Mouse (Mus musculus) C2C12 (cell line): Measurements from ENCODE around the gene Eif3l.

ENCODE experiments used
- CTCF ChIP-seq: IDR thresholded peaks from one replicate; pipeline ENCODE4 v1.5.1; 2011; ENCODE audit not compliant: control insufficient read depth, insufficient read depth, insufficient read length
- MAX ChIP-seq: IDR thresholded peaks from one replicate; pipeline ENCODE4 v1.6.1; 2011; ENCODE audit warnings: mild to moderate bottlenecking, control low read depth
- MYOD1 ChIP-seq: IDR thresholded peaks from one replicate; pipeline ENCODE4 v1.6.1; 2011; ENCODE audit warnings: low read depth; ENCODE audit not compliant: control insufficient read depth, insufficient read length
- USF1 ChIP-seq: IDR thresholded peaks from one replicate; pipeline ENCODE4 v1.6.1; 2011; ENCODE audit warnings: low read depth, mild to moderate bottlenecking, control low read depth, moderate library complexity

- TF ChIP-seq MYOD1 (no peak), MAX (no peak), CTCF (no peak), USF1 (no peak)
Measured at GRCm38 (mm10) chr15:79109321-79109934, 34.4 kb downstream of the Eif3l start.
